Mouse (Mus musculus) right cerebral cortex, postnatal 4 days (tissue): ENCODE measurements at regions not wholly inside any gene's neighbourhood (a gene's known extent, or its start where the extent isn't known, plus 50 kb on each side); places are given as distances from the start of the nearest gene placed in this dataset.

Experiments
- DNase-seq: peaks from one replicate; pipeline ENCODE4 v3.0.0-alpha.2; 2022

DNA sequence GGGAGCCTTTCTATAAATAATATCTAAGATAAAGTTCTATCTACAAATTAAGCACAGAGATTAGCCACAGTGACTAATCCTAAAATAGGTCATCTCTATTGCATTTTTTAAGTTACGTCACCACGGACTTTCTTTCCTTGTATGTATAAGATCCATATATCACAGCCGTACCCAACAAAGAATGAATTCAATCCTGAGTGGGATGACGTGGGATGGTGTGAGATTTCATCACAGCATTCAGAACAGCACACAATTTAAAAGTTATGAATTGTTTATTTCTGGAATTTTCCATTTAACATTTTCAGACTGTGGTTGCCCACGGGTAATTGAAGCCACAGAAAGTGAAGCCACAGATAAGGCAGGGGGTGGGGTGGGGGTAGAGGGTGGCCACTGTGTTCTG is 129.0 kb upstream of the Dynlrb2 start:
- no peak for DNase-seq

DNA sequence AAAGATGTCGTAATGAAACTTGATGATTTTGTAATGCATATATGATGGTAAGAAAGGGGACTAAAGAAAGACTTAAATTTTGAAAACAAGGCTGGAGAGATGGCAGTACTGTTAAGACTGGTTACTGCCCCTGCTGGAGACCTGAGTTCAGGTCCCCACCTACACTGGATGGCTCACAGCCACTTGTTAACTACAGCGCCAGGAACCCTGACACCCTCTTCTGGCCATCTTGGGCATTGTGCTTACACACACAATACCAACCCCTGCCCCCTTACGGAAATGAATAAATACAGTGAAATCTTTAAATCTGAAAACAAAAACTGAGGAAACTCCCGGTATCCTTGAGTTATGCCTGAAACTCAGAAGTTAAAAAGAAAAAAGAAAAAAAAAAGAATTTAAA is 131.7 kb upstream of the Dynlrb2 start:
- no peak for DNase-seq

GRCm38 (mm10) chr8:116372574-116372973 is 132.2 kb upstream of the Dynlrb2 start:
- peak; percentile 46 for DNase-seq

DNA sequence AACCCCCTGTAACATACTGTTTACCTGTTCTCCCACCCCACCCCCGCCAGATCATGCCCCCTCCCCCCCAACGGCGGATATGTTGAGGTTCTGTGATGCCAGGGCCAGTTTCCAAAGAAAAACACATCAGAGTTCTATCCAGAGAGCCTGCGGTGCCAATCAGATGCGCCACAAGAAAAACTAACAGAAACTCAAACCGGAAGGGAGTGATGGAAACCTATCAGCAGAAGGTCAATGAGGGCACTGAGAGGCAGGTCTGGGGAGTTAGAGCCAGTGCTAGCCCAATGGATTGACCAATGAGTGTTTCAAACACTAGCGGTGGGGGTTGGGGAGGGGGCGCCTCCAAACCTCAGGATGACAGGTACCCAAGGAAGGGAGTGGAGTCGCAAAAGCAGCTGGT is 132.7 kb upstream of the Dynlrb2 start:
- no peak for DNase-seq

GRCm38 (mm10) chr8:116367491-116367890 is 137.3 kb upstream of the Dynlrb2 start:
- no peak for DNase-seq

DNA sequence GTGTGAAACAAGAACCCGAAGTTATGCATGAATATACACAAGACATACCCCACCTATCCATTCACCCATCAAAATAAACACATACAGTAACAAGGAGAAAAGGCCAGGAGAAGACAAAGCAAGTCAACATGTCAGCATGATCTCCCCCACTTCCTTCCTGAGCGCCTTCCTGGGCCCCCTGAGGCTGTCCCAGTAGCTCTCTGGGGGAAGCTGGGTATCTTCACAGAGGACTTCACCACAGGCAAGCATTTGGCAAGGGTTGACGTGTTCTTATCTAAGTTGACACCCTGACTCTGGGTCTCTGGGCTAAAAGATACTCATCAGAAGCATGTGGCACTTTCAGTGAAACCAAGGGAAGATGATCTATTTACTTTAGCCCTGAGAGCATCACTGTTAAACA is 138.1 kb upstream of the Dynlrb2 start:
- DNase-seq, result no peak

- no peak for DNase-seq
Measured at GRCm38 (mm10) chr8:116364751-116365150, 140.0 kb upstream of the Dynlrb2 start.

DNA sequence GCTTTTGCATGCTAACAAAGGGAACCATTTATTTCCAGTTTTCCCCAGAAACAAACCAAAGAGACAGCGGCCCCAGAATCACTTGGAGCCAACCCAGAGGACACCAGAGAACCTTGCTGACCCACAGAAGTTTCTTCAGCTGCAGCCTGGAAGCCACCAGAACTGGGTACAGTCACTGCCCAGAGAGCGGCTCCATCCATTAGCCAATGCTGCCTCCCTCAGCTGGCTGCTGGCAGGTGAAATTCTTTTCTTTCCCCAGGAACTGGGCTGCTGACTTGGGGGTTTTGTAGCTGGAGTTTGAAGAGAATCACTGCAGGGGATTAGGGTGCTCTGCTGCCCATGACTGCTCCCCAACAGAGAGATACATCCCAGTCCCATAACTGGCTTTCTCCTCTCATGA is 140.6 kb upstream of the Dynlrb2 start:
- no peak for DNase-seq

GRCm38 (mm10) chr8:116362351-116362750 is 142.4 kb upstream of the Dynlrb2 start:
- no peak for DNase-seq

GRCm38 (mm10) chr8:116359761-116360160 is 145.0 kb upstream of the Dynlrb2 start:
- DNase-seq, result no peak

GRCm38 (mm10) chr8:116354756-116355155 is 150.0 kb upstream of the Dynlrb2 start:
- no peak for DNase-seq

DNA sequence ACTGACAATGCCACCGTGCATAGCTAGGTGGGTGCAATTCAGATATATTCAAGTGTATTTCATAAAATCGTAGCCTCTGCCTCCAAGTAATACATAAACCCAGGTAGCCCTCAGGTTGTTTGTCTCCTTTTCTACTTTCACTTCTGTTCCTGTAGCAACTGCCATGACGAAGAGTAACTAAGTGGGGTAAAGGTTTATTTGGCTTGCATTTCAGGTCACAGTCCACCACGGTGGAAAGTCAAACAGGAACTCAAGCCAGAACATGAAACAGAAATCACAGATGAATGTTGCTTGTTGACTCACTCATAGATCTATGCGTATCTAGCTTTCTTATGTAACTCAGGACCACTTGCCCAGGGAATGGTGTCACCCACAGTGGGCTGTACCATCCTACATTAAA is 150.9 kb upstream of the Dynlrb2 start:
- DNase-seq, result no peak

DNA sequence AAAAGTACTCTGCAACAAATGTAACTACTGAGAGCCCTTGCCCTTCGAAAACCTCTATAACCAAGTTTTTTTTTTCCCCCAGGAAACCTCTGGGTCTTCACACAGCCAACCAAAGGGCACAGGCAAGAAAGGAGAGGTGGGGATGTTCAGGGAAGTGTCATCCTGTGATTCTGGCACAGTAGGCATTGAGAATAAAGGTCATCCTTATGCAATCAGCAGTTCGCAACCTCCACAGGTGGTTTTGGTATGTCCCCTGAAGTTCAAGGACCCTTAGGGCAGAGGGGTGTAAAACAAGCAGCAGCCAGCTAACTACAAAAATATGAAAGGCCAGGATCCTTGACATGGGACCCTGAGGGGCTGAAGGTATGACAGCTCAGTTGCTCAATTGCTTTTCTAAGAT is 152.1 kb upstream of the Dynlrb2 start:
- DNase-seq, result no peak

GRCm38 (mm10) chr8:116348971-116349370 is 155.8 kb upstream of the Dynlrb2 start:
- DNase-seq, result no peak

DNA sequence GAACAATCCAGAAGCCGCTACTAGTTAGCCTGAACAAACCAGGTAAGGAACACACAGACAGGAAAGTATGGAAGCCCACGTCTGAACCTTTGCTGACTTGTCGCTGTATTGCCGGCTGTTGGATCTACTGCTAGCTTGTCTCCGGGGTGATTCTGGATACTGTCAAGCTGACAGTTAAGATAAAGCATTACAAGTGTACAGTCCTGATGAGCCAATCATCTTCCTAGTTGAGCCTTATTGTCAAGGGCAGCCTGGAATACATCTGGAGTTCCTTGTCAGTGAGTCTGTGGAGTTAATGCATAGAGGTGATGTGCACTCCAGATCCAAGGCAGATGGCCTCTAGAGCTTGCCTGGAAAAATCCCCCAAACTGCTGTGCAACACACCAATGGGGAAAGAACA is 157.8 kb upstream of the Dynlrb2 start:
- DNase-seq, result no peak

DNA sequence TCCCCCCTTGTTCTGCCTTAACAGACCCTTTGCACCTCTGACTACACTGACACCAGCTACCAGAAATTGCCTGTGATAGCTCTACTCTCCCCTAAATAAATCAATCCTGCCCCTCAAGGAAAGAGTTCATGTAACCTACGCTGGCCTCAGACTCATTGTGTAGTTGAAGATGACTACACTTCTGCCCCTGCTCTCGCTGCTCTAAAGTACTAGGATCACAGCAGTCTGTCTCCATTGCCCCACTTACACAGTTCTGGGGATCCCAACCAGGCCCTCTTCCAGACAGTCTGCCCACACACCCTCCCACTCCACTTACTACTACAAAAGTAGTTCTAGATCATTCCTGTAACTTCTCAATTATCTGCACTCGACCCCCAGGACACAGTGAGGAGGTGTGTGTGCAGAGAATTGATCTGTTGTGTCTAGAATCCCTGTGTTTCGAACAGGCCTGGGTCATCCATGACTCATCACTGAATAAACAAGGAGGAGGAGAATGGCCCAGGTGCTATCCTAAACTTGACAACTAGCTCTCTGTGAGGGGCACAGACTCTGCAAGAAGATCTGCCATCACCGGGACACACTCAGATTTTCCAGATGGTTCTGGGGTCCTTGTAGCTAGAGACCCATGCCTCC is 160.1 kb upstream of the Dynlrb2 start:
- no peak for DNase-seq

DNA sequence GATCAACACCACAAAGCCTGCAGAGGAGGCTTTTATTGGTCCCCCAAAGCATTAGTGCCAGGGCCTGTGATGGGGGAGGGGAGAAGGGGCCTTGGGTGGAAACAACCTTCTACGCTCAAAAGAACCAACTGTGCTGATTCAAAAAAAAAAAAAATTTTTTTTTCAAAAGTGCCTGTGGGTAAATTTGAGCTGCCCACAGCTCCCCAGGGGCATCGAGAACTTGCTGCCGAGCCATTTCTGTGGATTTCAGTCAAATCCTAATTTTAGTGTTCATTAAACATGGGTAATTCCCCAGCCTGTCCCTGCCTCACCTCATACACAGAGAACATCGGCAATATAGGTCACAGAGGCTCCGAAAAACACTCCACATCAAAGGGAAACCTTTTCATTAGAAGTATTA is 161.2 kb upstream of the Dynlrb2 start:
- no peak for DNase-seq

- DNase-seq, result no peak
Measured at GRCm38 (mm10) chr8:116334772-116335171, 170.0 kb upstream of the Dynlrb2 start.

DNA sequence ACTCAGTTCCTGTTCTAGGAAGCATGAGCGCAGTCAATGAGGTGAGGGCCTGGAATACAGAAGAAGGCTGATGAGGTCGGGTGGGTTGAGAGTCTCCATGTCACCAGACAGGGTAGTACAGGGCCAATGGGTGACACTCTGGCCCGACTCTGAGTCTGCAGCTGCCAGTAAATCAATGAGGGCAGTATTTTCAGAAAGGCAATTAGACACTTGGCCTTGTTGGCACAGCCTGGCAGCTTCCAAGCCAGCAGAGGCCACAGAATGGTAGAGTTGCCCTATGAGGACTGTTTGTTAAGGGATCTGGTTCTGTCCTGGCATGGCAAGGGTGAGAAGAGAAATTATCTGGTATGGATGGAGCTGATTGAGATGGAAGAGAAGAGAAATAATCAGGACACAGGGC is 170.7 kb upstream of the Dynlrb2 start:
- DNase-seq, result no peak

DNA sequence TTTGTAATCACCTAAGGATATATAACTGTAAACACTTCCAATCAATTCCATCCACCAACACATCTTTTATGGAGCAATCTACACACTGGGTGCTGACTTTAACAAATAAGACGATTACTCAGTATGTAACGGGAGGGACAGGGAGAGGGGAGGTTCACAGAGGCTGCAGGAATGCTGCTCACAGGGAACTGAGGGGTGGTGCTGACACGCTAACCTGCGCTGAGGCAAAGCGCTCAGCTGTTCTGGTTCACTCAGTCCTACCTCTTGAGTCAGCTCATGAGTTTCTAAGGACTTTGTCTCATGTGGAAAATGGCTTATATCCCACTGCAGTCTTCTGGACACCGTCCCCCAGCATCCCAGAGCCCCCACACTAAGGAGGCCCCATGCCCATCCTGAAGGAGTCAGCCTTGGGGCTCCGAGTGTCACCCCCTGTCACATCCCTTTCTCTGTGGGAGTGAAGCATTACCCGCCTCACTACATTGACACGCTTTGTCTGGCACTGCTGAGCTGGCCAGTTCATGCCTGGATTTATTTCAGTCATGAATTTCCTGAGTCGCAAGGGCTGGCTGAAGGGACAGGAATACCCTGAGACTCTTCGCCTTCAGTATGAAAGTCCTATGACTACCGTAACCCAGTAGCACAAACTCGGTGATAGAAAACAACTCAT is 184.6 kb upstream of the Dynlrb2 start:
- no peak for DNase-seq

DNA sequence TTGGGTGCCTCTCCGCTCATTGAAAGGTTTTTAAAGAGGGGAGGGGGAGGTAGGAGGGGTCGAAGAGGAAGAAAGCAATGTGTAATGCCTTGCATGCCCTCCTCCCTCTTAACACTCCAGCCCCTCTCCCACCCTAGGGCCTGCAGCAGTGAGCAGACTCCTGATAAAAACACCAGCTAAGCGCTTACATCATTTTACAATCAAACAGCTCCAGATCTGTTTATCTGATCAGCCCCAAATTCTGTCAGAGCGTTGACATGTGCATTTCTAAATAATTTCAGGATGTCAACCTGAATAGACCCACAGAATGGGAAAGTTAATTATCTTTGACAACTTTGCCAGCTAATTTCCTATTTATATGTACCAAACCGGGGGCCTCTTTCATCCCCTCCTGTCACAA is 189.4 kb upstream of the Dynlrb2 start:
- no peak for DNase-seq

DNA sequence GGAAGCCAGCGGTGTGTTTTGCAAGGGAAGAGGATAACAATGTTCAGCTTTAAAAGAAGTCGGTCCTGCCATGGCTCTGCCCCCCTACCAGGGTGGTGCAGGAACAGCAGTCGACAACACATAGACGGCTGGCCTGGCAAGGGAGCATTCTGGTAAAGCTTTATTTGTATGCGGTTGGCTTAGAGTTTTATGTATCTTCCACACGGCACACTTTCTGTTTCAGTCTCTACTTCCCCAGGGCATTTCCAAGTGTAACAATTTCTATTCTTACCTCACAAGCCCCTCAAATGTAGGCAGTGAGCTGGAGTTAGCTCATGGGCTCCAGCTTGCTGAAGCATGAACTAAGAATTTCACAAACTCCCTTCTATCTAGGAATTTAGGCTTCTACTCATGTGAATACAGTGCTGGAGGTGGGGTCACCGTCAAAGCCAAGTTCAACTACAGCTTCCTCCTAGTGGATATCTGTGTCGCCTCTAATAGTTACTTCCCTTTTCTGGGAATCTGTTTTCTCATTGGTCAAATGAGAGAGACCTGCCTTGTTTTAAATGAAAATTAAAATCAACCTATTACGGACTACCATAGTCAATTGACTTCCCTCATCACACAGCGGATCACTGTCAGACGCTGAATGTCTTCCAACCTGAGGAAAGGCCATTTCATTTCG is 190.2 kb upstream of the Dynlrb2 start:
- DNase-seq, result no peak

- DNase-seq, result no peak
Measured at GRCm38 (mm10) chr8:116298891-116299290, 205.9 kb upstream of the Dynlrb2 start.

DNA sequence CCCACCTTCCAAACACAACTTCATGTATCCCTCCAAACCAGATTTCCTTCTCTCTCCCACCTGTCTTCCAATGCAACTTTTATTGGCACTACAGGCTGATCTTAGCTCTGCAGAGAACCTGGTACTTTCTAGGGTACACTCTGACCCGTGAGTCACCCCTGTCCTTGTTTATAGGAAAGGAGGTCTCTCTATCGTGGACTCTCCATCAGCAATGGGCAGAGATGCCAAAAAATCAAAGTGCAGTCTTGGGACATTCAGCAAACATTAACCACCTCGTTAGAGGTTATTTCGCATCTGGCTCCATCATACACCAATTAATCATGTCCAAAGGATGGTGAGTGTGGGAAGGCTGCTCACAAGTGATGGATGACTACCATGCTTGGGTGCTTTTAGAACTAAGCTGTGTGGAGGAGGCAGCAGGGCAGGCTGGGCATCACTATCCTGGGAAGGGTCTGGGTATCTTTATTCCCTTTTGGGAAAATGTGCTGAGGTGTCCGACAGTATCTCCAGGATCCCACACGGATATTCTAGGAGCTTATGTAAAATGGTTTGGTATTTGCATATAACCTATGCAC is 214.0 kb upstream of the Dynlrb2 start:
- DNase-seq, result no peak
